Mouse (Mus musculus) monocyte, adult 2 months (primary cell): ENCODE measurements around the gene Cbfa2t3.
A peak's percentile ranks its signal among the peaks of the same experiment; 100 is the strongest.

Experiments
- DNase-seq, 2 experiments: peaks; one replicate each; pipeline ENCODE4 v3.0.0; 2022; ENCODE audit warnings: low spot score in 2 of 2, low read depth in 1 of 2

Cbfa2t3 gene

GRCm38 (mm10) chr8:122692152-122692551, 6.8 kb downstream of the Cbfa2t3 start:
- DNase-seq = no peak

GRCm38 (mm10) chr8:122691018-122691417, 7.9 kb downstream of the Cbfa2t3 start:
- no peak for DNase-seq

GRCm38 (mm10) chr8:122689315-122689714, 9.6 kb downstream of the Cbfa2t3 start:
- DNase-seq = no peak

- no peak for DNase-seq
These were observed 12.0 kb downstream of the Cbfa2t3 start for GRCm38 (mm10) chr8:122686879-122687278.

- DNase-seq = no peak
These were observed 13.6 kb downstream of the Cbfa2t3 start for GRCm38 (mm10) chr8:122685097-122685861.

GRCm38 (mm10) chr8:122682820-122683219, 16.1 kb downstream of the Cbfa2t3 start:
- DNase-seq = no peak

GRCm38 (mm10) chr8:122680171-122680570, 18.7 kb downstream of the Cbfa2t3 start:
- DNase-seq = no peak

- no peak for DNase-seq
These were observed 19.5 kb downstream of the Cbfa2t3 start for GRCm38 (mm10) chr8:122679325-122679920.

- no peak for DNase-seq
These were observed 20.1 kb downstream of the Cbfa2t3 start for GRCm38 (mm10) chr8:122678896-122679210.

- DNase-seq = peak in 1 of 2 experiments; percentile 75
These were observed 20.6 kb downstream of the Cbfa2t3 start for GRCm38 (mm10) chr8:122678061-122678895.

- DNase-seq = no peak
These were observed 21.4 kb downstream of the Cbfa2t3 start for GRCm38 (mm10) chr8:122677481-122678021.

GRCm38 (mm10) chr8:122676621-122677480, 22.1 kb downstream of the Cbfa2t3 start:
- DNase-seq = no peak

- DNase-seq = no peak
These were observed 23.1 kb downstream of the Cbfa2t3 start for GRCm38 (mm10) chr8:122675596-122676420.

- DNase-seq = no peak
These were observed 23.9 kb downstream of the Cbfa2t3 start for GRCm38 (mm10) chr8:122674999-122675398.

- DNase-seq = no peak
These were observed 24.9 kb downstream of the Cbfa2t3 start for GRCm38 (mm10) chr8:122673989-122674388.

- DNase-seq = no peak
These were observed 27.0 kb downstream of the Cbfa2t3 start for GRCm38 (mm10) chr8:122671894-122672293.

- DNase-seq = no peak
These were observed 28.2 kb downstream of the Cbfa2t3 start for GRCm38 (mm10) chr8:122670718-122671117.

- DNase-seq = no peak
These were observed 28.9 kb downstream of the Cbfa2t3 start for GRCm38 (mm10) chr8:122670001-122670400.

GRCm38 (mm10) chr8:122669370-122669769, 29.5 kb downstream of the Cbfa2t3 start:
- no peak for DNase-seq

GRCm38 (mm10) chr8:122667854-122668253, 31.1 kb downstream of the Cbfa2t3 start:
- no peak for DNase-seq
